ENCODE assay signal across 7 mouse cellular contexts in the genomic region with DNA sequence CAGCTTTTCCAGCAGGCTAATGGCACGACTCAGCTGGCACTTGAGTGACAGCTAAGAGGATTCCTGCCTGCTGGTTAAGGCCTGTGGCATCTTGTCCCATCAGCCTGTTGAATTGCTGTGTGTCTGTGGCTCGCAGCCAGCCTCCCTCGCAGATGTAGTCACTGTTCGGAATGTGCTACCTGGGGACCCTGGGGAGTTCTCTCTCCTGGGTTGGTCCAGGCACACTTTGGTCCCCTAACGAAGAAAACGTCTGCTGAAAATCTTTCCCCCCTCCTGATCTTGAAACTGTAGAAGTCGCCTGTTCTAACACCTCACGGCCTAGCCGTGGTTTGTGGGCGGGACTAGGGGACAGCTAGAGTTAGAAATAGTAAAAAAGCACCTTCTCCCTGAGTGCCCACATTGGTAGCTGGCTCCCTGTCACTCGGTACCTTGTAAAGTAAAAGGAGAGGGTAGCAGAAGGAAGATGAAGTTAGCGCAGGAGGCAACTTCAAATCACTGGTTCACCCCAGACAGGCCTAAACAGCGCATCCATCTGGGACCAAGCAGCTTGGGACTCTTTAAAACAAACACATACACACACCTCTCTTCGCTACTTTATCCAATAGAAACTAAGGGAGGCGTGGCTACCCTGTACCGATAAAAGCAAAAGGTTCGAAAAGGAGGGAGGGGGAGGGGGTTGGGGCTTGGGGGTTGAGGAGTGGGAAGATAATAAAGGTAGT. TPM values are rescaled to one million over a fixed set of nuclear protein-coding genes. Genes with fewer than 3 reads are reported as not detected.
A peak's percentile ranks its signal among the peaks of the same experiment; 100 is the strongest.
DNase-seq lines count a peak whose midpoint lies in the region; ATAC-seq lines count a peak whose summit lies in the region.

No protein-coding gene starts in this region.

- peaks cover 45% of the 10 kb centered on the region for H3K4me1 ChIP-seq in embryonic facial prominence, embryonic 15.5 days
- peaks cover 11% of the 10 kb centered on the region for H3K4me1 ChIP-seq in hindbrain, embryonic 15.5 days (replicated peaks)
- H3K4me1 ChIP-seq in liver, embryonic 12.5 days, result peaks cover 17% of the 10 kb centered on the region
- peaks cover 13% of the 10 kb centered on the region for H3K4me1 ChIP-seq in stomach, embryonic 15.5 days

- H3K4me3 ChIP-seq in embryonic facial prominence, embryonic 15.5 days (replicated peaks), result peak overlapping the region; percentile 39
- peak overlapping the region; percentile 40 for H3K4me3 ChIP-seq in hindbrain, embryonic 15.5 days
- peak overlapping the region; percentile 52 for H3K4me3 ChIP-seq in liver, embryonic 12.5 days
- peak overlapping the region; percentile 45 for H3K4me3 ChIP-seq in stomach, embryonic 15.5 days (replicated peaks)

- H3K9me3 ChIP-seq in embryonic facial prominence, embryonic 15.5 days (replicated peaks), result no peaks in the 10 kb centered on the region
- H3K9me3 ChIP-seq in hindbrain, embryonic 15.5 days, result no peaks in the 10 kb centered on the region
- H3K9me3 ChIP-seq in liver, embryonic 12.5 days (replicated peaks), result no peaks in the 10 kb centered on the region
- H3K9me3 ChIP-seq in stomach, embryonic 15.5 days, result no peaks in the 10 kb centered on the region

- H3K4me2 ChIP-seq in embryonic facial prominence, embryonic 15.5 days (replicated peaks), result peak overlapping the region; percentile 47
- peak overlapping the region; percentile 64 for H3K4me2 ChIP-seq in hindbrain, embryonic 15.5 days
- peak overlapping the region; percentile 68 for H3K4me2 ChIP-seq in liver, embryonic 12.5 days
- peak overlapping the region; percentile 56 for H3K4me2 ChIP-seq in stomach, embryonic 15.5 days

- peak overlapping the region; percentile 73 for H3K27ac ChIP-seq in embryonic facial prominence, embryonic 15.5 days (replicated peaks)
- H3K27ac ChIP-seq in hindbrain, embryonic 15.5 days (replicated peaks), result no peak overlapping the region
- no peak overlapping the region for H3K27ac ChIP-seq in liver, embryonic 12.5 days
- H3K27ac ChIP-seq in stomach, embryonic 15.5 days, result peak overlapping the region; percentile 69

- DNase-seq in 3T3-L1 (ENCODE audit: low read depth, low spot score), result peak; percentile 61
- DNase-seq in layer of hippocampus, postnatal 36 days, result no peak

- no peaks in the 10 kb centered on the region for H3K27me3 ChIP-seq in embryonic facial prominence, embryonic 15.5 days
- H3K27me3 ChIP-seq in hindbrain, embryonic 15.5 days, result no peaks in the 10 kb centered on the region
- H3K27me3 ChIP-seq in liver, embryonic 12.5 days (replicated peaks), result no peaks in the 10 kb centered on the region; the same call in 1 of the 2 replicates
- H3K27me3 ChIP-seq in stomach, embryonic 15.5 days (replicated peaks), result no peaks in the 10 kb centered on the region

- H3K9ac ChIP-seq in embryonic facial prominence, embryonic 15.5 days, result no peak overlapping the region
- 0 out of 2 replicates have a peak overlapping the region, but pooled peaks have one; percentile 10 for H3K9ac ChIP-seq in hindbrain, embryonic 15.5 days
- H3K9ac ChIP-seq in liver, embryonic 12.5 days, result no peak overlapping the region; the same call in 1 of the 2 replicates
- no peak overlapping the region for H3K9ac ChIP-seq in stomach, embryonic 15.5 days

- ATAC-seq in CD4-positive, CD25-positive, alpha-beta regulatory T cell, adult 4 months, result peak; percentile 56
- peak; percentile 77 for ATAC-seq in embryonic facial prominence, embryonic 15.5 days (ENCODE audit: insufficient number of reproducible peaks, low FRiP score, low TSS enrichment, low read depth)
- peak; percentile 86 for ATAC-seq in hindbrain, embryonic 15.5 days (ENCODE audit: low FRiP score, low read depth)
- peak; percentile 85 for ATAC-seq in liver, embryonic 12.5 days
- ATAC-seq in stomach, embryonic 15.5 days (ENCODE audit: insufficient read depth, low FRiP score, low read depth), result peak; percentile 77; the same call in 1 of the 2 replicates

- H3K36me3 ChIP-seq in embryonic facial prominence, embryonic 15.5 days, result no peaks in the 10 kb centered on the region
- no peaks in the 10 kb centered on the region for H3K36me3 ChIP-seq in hindbrain, embryonic 15.5 days
- H3K36me3 ChIP-seq in liver, embryonic 12.5 days, result no peaks in the 10 kb centered on the region
- H3K36me3 ChIP-seq in stomach, embryonic 15.5 days, result no peaks in the 10 kb centered on the region

- WGBS in embryonic facial prominence, embryonic 15.5 days, result 15% methylated on average over 17 of the region's 17 CpGs
- WGBS in hindbrain, embryonic 15.5 days, result 15% methylated on average over 17 of the region's 17 CpGs
- WGBS in liver, embryonic 12.5 days (ENCODE audit: insufficient replicate concordance), result 20% methylated on average over 17 of the region's 17 CpGs
- 23% methylated on average over 17 of the region's 17 CpGs for WGBS in stomach, embryonic 15.5 days

RNA-seq across cellular contexts. Expression of a gene that starts 1.2 kb away (rescaled TPM):
- polyA plus RNA-seq in CD4-positive, CD25-positive, alpha-beta regulatory T cell, adult 4 months (2017; shearing (Covaris generic)), result under 1 TPM in 1 of 2 experiments, not detected in 1; 0.17 TPM
- polyA plus RNA-seq in embryonic facial prominence, embryonic 15.5 days (2015; fragmentation: Nextera tagmentation; extraction: Ambion mirVana), result 3.6 and 4.4 TPM in 2 replicates
- 10.9 and 11.7 TPM in 2 replicates for polyA plus RNA-seq in hindbrain, embryonic 15.5 days (2015; fragmentation: Nextera tagmentation; extraction: Ambion mirVana)
- polyA plus RNA-seq in liver, embryonic 12.5 days (2016; fragmentation: Nextera tagmentation; extraction: Ambion mirVana), result 0.12 and 0.17 TPM in 2 replicates
- 4.6 and 5.6 TPM in 2 replicates for polyA plus RNA-seq in stomach, embryonic 15.5 days (2015; fragmentation: Nextera tagmentation; extraction: Ambion mirVana)
- total RNA-seq in layer of hippocampus, postnatal 36 days (2021), result 10 to 100 TPM; 15.5 to 15.9 TPM

Comparison
In these comparisons a context has a peak if more than half of its experiments do, and no peak if none do; other contexts are left out.
1. H3K27ac ChIP-seq: peak in embryonic facial prominence, embryonic 15.5 days (single experiment) and stomach, embryonic 15.5 days (single experiment); none in hindbrain, embryonic 15.5 days (single experiment) and liver, embryonic 12.5 days (single experiment).
2. Peak in every context shown above with its lines, with median percentiles within 50 percentile points of each other: ATAC-seq, H3K4me2 ChIP-seq and H3K4me3 ChIP-seq.